Mouse (Mus musculus) neural tube, embryonic 12.5 days (tissue): ENCODE results near the gene Chmp4b. TPM values are rescaled to one million over a fixed set of nuclear protein-coding genes. Genes with fewer than 3 reads are reported as not detected.

Source experiments
- ATAC-seq: fragments of 200-750 bp; cut with Nextera tagmentation; 2 replicates; pipeline ENCODE4 v1.8.0; 2017; ENCODE audit warnings: low read depth, mild to moderate bottlenecking, moderate TSS enrichment, moderate library complexity; ENCODE audit not compliant: low FRiP score
- H3K27ac ChIP-seq: fragments of 300-500 bp; sonication (generic); 2 replicates; pipeline ENCODE4 v1.5.1; 2016
- H3K27me3 ChIP-seq: fragments of 300-500 bp; sonication (generic); replicated peaks from 2 replicates; pipeline ENCODE4 v1.6.1; 2016; ENCODE audit warnings: mild to moderate bottlenecking
- H3K36me3 ChIP-seq: fragments of 300-500 bp; sonication (generic); 2 replicates; pipeline ENCODE4 v1.6.1; 2016; ENCODE audit warnings: mild to moderate bottlenecking
- H3K4me1 ChIP-seq: fragments of 300-500 bp; sonication (generic); 2 replicates; pipeline ENCODE4 v1.6.1; 2016
- H3K4me2 ChIP-seq: fragments of 300-500 bp; sonication (generic); replicated peaks from 2 replicates; pipeline ENCODE4 v1.6.1; 2016; ENCODE audit warnings: mild to moderate bottlenecking
- H3K4me3 ChIP-seq: fragments of 300-500 bp; sonication (generic); 2 replicates; pipeline ENCODE4 v1.5.1; 2016
- H3K9ac ChIP-seq: fragments of 300-500 bp; sonication (generic); 2 replicates; pipeline ENCODE4 v1.6.1; 2016; ENCODE audit warnings: mild to moderate bottlenecking
- H3K9me3 ChIP-seq: fragments of 300-500 bp; sonication (generic); 2 replicates; pipeline ENCODE4 v1.6.1; 2016; ENCODE audit warnings: mild to moderate bottlenecking
- WGBS: fragments of 180-500 bp; shearing (Covaris S2); methylation state at CpG from one replicate; pipeline ENCODE4 v1.1.7; 2016; 5-methylcytosine and 5-hydroxymethylcytosine counted together
- polyA plus RNA-seq: library from polyadenylated mRNA; unstranded; fragments of >200 nt; fragmentation: Nextera tagmentation; extraction: Ambion mirVana; gene quantifications from 2 replicates; pipeline ENCODE4 v1.2.1, GENCODE M21; 2016

Chmp4b gene
- polyA plus RNA-seq, 1 experiment from 2014 or later = 21.8 TPM

GRCm38 (mm10) chr2:154713083-154713482 is 61.6 kb downstream of the Chmp4b start:
- Histone ChIP-seq H3K9me3 (no peaks in the 10 kb centered on the region), H3K36me3 (no peaks in the 10 kb centered on the region), H3K27me3 (no peaks in the 10 kb centered on the region), H3K4me3 (no peak overlapping the region), H3K27ac (no peak overlapping the region), H3K4me2 (no peak overlapping the region), H3K9ac (no peak overlapping the region), H3K4me1 (no peaks in the 10 kb centered on the region)
- 50% methylated on average over 5 of the region's 6 CpGs for WGBS
- no peak for ATAC-seq

GRCm38 (mm10) chr2:154713964-154714363 is 62.5 kb downstream of the Chmp4b start:
- H3K36me3 ChIP-seq = no peaks in the 10 kb centered on the region
- H3K4me1 ChIP-seq = no peaks in the 10 kb centered on the region
- H3K27me3 ChIP-seq = no peaks in the 10 kb centered on the region
- H3K9me3 ChIP-seq = no peaks in the 10 kb centered on the region
- no peak overlapping the region for H3K4me2 ChIP-seq
- H3K9ac ChIP-seq = no peak overlapping the region
- 73% methylated on average over 3 of the region's 3 CpGs for WGBS
- no peak overlapping the region for H3K4me3 ChIP-seq
- no peak overlapping the region for H3K27ac ChIP-seq
- ATAC-seq = no peak

GRCm38 (mm10) chr2:154716586-154716985 is 65.1 kb downstream of the Chmp4b start:
- 92% methylated on average over 4 of the region's 4 CpGs for WGBS
- Histone ChIP-seq H3K27me3 (no peaks in the 10 kb centered on the region), H3K9me3 (no peaks in the 10 kb centered on the region), H3K9ac (no peak overlapping the region), H3K4me2 (no peak overlapping the region), H3K4me3 (no peak overlapping the region), H3K36me3 (no peaks in the 10 kb centered on the region), H3K27ac (no peak overlapping the region), H3K4me1 (no peaks in the 10 kb centered on the region)
- ATAC-seq = no peak

- no peak for ATAC-seq
Observed at GRCm38 (mm10) chr2:154717081-154717480, 65.6 kb downstream of the Chmp4b start.

GRCm38 (mm10) chr2:154718855-154719556 is 67.5 kb downstream of the Chmp4b start:
- no peak overlapping the region for H3K27ac ChIP-seq
- no peaks in the 10 kb centered on the region for H3K4me1 ChIP-seq
- H3K4me2 ChIP-seq = no peak overlapping the region
- no peaks in the 10 kb centered on the region for H3K27me3 ChIP-seq
- no peak overlapping the region for H3K9ac ChIP-seq
- no peak overlapping the region for H3K4me3 ChIP-seq
- H3K9me3 ChIP-seq = no peaks in the 10 kb centered on the region
- H3K36me3 ChIP-seq = no peaks in the 10 kb centered on the region
- 67% methylated on average over 12 of the region's 12 CpGs for WGBS
- no peak for ATAC-seq

More at GRCm38 (mm10) chr2:154717081-154717480, 65.6 kb downstream of the Chmp4b start:
- Histone ChIP-seq H3K4me3 (no peak overlapping the region), H3K9ac (no peak overlapping the region), H3K9me3 (no peaks in the 10 kb centered on the region), H3K36me3 (no peaks in the 10 kb centered on the region), H3K27ac (no peak overlapping the region), H3K4me1 (no peaks in the 10 kb centered on the region), H3K27me3 (no peaks in the 10 kb centered on the region), H3K4me2 (no peak overlapping the region)

GRCm38 (mm10) chr2:154720315-154720714 is 68.8 kb downstream of the Chmp4b start:
- whole genome bisulfite sequencing = 93% methylated on average over 2 of the region's 2 CpGs
- no peaks in the 10 kb centered on the region for H3K4me1 ChIP-seq
- H3K9me3 ChIP-seq = no peaks in the 10 kb centered on the region
- H3K9ac ChIP-seq = no peak overlapping the region
- no peak overlapping the region for H3K4me2 ChIP-seq
- ATAC-seq = no peak
- H3K27me3 ChIP-seq = no peaks in the 10 kb centered on the region
- H3K36me3 ChIP-seq = no peaks in the 10 kb centered on the region
- H3K4me3 ChIP-seq = no peak overlapping the region
- no peak overlapping the region for H3K27ac ChIP-seq

- H3K9ac ChIP-seq = no peak overlapping the region
Observed at GRCm38 (mm10) chr2:154723473-154723872, 72.0 kb downstream of the Chmp4b start.

GRCm38 (mm10) chr2:154729737-154730136 is 78.2 kb downstream of the Chmp4b start:
- Histone ChIP-seq H3K9me3 (no peaks in the 10 kb centered on the region), H3K36me3 (no peaks in the 10 kb centered on the region), H3K27ac (no peak overlapping the region), H3K4me3 (no peak overlapping the region), H3K27me3 (no peaks in the 10 kb centered on the region), H3K9ac (no peak overlapping the region), H3K4me1 (0 out of 2 replicates have a peak, but pooled peaks cover 3% of the 10 kb centered on the region), H3K4me2 (no peak overlapping the region)
- ATAC-seq = no peak
- 55% methylated on average over 3 of the region's 3 CpGs for WGBS

More at GRCm38 (mm10) chr2:154723473-154723872, 72.0 kb downstream of the Chmp4b start:
- Histone ChIP-seq H3K4me2 (no peak overlapping the region), H3K4me3 (no peak overlapping the region), H3K36me3 (no peaks in the 10 kb centered on the region), H3K4me1 (0 out of 2 replicates have a peak, but pooled peaks cover 3% of the 10 kb centered on the region), H3K27me3 (no peaks in the 10 kb centered on the region), H3K27ac (no peak overlapping the region), H3K9me3 (no peaks in the 10 kb centered on the region)
- ATAC-seq = no peak
- WGBS = 70% methylated on average over 4 of the region's 4 CpGs

- ATAC-seq = no peak
- H3K4me2 ChIP-seq = no peak overlapping the region
- H3K27me3 ChIP-seq = no peaks in the 10 kb centered on the region
- H3K4me3 ChIP-seq = no peak overlapping the region
- H3K9me3 ChIP-seq = no peaks in the 10 kb centered on the region
- peaks cover 8% of the 10 kb centered on the region for H3K4me1 ChIP-seq
- H3K36me3 ChIP-seq = no peaks in the 10 kb centered on the region
- no peak overlapping the region for H3K9ac ChIP-seq
- no peak overlapping the region for H3K27ac ChIP-seq
- 83% methylated on average over 3 of the region's 3 CpGs for WGBS
Observed at GRCm38 (mm10) chr2:154730841-154731240, 79.3 kb downstream of the Chmp4b start.

- Histone ChIP-seq H3K9ac (no peak overlapping the region), H3K4me1 (peaks cover 10% of the 10 kb centered on the region), H3K4me2 (no peak overlapping the region), H3K36me3 (no peaks in the 10 kb centered on the region), H3K4me3 (no peak overlapping the region), H3K27ac (no peak overlapping the region), H3K9me3 (no peaks in the 10 kb centered on the region), H3K27me3 (no peaks in the 10 kb centered on the region)
- no peak for ATAC-seq
- 76% methylated on average over 2 of the region's 2 CpGs for WGBS
Observed at GRCm38 (mm10) chr2:154731916-154732315, 80.4 kb downstream of the Chmp4b start.

- Histone ChIP-seq H3K27me3 (no peaks in the 10 kb centered on the region), H3K4me2 (no peak overlapping the region), H3K9ac (no peak overlapping the region), H3K4me1 (peaks cover 10% of the 10 kb centered on the region), H3K9me3 (no peaks in the 10 kb centered on the region), H3K4me3 (no peak overlapping the region), H3K36me3 (no peaks in the 10 kb centered on the region), H3K27ac (no peak overlapping the region)
- ATAC-seq = no peak
- WGBS = 81% methylated on average over 9 of the region's 9 CpGs
Observed at GRCm38 (mm10) chr2:154732503-154733141, 81.1 kb downstream of the Chmp4b start.

GRCm38 (mm10) chr2:154734977-154735376 is 83.5 kb downstream of the Chmp4b start:
- Histone ChIP-seq H3K27ac (no peak overlapping the region), H3K4me2 (no peak overlapping the region), H3K36me3 (no peaks in the 10 kb centered on the region), H3K9ac (no peak overlapping the region), H3K27me3 (no peaks in the 10 kb centered on the region), H3K4me3 (no peak overlapping the region), H3K9me3 (no peaks in the 10 kb centered on the region), H3K4me1 (peaks cover 10% of the 10 kb centered on the region)
- WGBS = 58% methylated on average over 9 of the region's 9 CpGs
- ATAC-seq = no peak

- 41% methylated on average over 7 of the region's 7 CpGs for WGBS
- no peaks in the 10 kb centered on the region for H3K36me3 ChIP-seq
- peaks cover 10% of the 10 kb centered on the region for H3K4me1 ChIP-seq
- ATAC-seq = no peak
- H3K4me3 ChIP-seq = no peak overlapping the region
- H3K9me3 ChIP-seq = no peaks in the 10 kb centered on the region
- H3K27me3 ChIP-seq = no peaks in the 10 kb centered on the region
- no peak overlapping the region for H3K9ac ChIP-seq
- no peak overlapping the region for H3K4me2 ChIP-seq
- no peak overlapping the region for H3K27ac ChIP-seq
Observed at GRCm38 (mm10) chr2:154735416-154735815, 83.9 kb downstream of the Chmp4b start.
